Mouse (Mus musculus): Measurements from ENCODE around the gene Lrrc1.
A peak's percentile ranks its signal among the peaks of the same experiment; 100 is the strongest.

Lrrc1 gene

GRCm38 (mm10) chr9:77385611-77386010 is 159.1 kb downstream of the Lrrc1 start:
- no peak for DNase-seq (ENCODE audit: low spot score)

- no peak for DNase-seq (ENCODE audit: low spot score)
Measured at GRCm38 (mm10) chr9:77384651-77385050, 160.0 kb downstream of the Lrrc1 start.

DNA sequence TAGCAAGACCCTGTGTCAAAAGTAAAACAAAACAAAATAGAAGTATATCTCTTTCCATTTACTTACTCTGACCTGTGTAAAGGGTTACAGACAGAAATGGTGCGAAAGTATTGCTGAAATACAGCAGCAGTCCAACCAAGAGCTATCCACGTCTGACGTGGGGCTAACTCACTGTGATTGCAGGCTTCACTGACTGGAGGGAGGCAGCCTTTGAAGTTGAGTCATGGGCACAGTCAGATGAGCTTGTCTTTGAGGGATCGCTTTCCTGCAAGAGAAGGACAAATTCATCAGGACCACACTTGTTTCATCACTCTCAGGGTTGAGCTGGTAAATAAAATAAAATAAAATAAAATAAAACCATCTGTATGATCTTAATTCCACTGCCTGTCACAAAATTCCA is 160.7 kb downstream of the Lrrc1 start:
- no peak for DNase-seq (ENCODE audit: low spot score)

DNA sequence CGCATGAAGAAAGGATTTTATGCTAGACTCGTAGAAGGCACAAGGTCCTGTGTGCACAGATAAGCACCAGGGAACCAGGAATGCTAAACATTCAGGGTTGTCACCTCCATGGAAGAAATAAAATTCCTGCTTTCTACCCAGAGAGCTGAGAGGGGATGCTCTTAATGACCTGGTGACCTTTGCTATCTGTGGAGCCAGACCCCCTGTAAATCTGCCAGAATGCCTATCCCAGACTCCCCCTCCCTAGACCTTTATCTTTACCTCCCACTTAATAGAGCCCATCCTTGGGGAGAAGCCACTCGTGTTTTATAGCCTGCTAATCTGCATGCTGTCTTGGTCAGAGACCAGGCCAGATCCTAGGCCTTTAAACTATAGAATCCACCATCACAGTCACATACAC is 162.2 kb downstream of the Lrrc1 start:
- DNase-seq (ENCODE audit: low spot score): no peak

- DNase-seq (ENCODE audit: low spot score): peak; percentile 41
Measured at GRCm38 (mm10) chr9:77381565-77381964, 163.1 kb downstream of the Lrrc1 start.

Data from urinary bladder, postnatal 10 days (tissue).